Mouse (Mus musculus) olfactory bulb, adult 2 months (tissue): ENCODE data around the gene Pdcd4. TPM values are rescaled to one million over a fixed set of nuclear protein-coding genes. Genes with fewer than 3 reads are reported as not detected.
"Not testable (repeated sequence)": the region's sequence is repeated elsewhere in the genome, so short reads cannot be mapped to it uniquely, and the experiment has no call there.

Experiments
- H3K27ac ChIP-seq: fragments of 200-500 bp; 2 replicates; pipeline ENCODE4 v1.5.1; 2012; ENCODE audit warnings: low read depth, low read length; ENCODE audit not compliant: insufficient read depth
- H3K4me1 ChIP-seq: fragments of 200-500 bp; 2 replicates; pipeline ENCODE4 v1.6.1; 2012; ENCODE audit warnings: low read length; ENCODE audit not compliant: control insufficient read depth, insufficient read depth
- H3K4me3 ChIP-seq: fragments of 200-500 bp; 2 replicates; pipeline ENCODE4 v1.5.1; 2012; ENCODE audit warnings: mild to moderate bottlenecking, low read depth, low read length, moderate library complexity; ENCODE audit not compliant: insufficient read depth
- CTCF ChIP-seq: fragments of 200-500 bp; IDR thresholded peaks from 2 replicates; pipeline ENCODE4 v1.5.1; 2012; ENCODE audit warnings: low read depth, mild to moderate bottlenecking, low read length, moderate library complexity; ENCODE audit not compliant: insufficient read depth
- POLR2A ChIP-seq: fragments of 200-500 bp; IDR thresholded peaks from 2 replicates; pipeline ENCODE4 v1.6.1; 2012; ENCODE audit warnings: mild to moderate bottlenecking, low read depth, low read length, moderate library complexity; ENCODE audit not compliant: insufficient read depth
- WGBS: fragments of 180-500 bp; shearing (Covaris S2); methylation state at CpG from one replicate; pipeline ENCODE4 v1.1.7; 2018; 5-methylcytosine and 5-hydroxymethylcytosine counted together
- polyA plus RNA-seq: library from polyadenylated mRNA; stranded (reverse); fragments of >200 nt; gene quantifications from 2 replicates; pipeline ENCODE4 v1.2.4, GENCODE M21; 2012; ENCODE audit warnings: low replicate concordance; ENCODE audit not compliant: missing spikeins, insufficient read depth, insufficient read length

Pdcd4 gene
- polyA plus RNA-seq, 1 experiment: not detected

DNA sequence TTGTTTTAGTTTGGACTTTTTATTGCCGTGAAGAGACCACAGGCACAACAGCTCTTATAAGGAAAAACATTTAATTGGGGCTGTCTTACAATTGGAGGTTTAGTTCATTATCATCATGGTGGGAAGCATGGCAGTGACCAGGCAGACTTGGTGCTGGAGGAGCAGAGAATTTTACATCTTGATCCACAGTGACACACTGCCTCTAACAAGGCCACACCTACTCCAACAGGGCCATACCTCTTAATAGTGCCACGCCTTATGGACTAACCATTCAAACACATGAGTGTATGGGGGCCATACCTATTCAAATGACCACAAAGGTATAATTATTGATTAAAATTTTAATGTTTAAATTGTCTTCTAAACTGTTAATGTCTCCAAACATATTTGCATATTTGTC, 65.5 kb downstream of the Pdcd4 start:
- TF ChIP-seq POLR2A (no peak), CTCF (no peak)
- Histone ChIP-seq H3K27ac (no peak overlapping the region), H3K4me3 (no peak overlapping the region), H3K4me1 (no peaks in the 10 kb centered on the region)
- WGBS: 88% methylated on average over 2 of the region's 2 CpGs

DNA sequence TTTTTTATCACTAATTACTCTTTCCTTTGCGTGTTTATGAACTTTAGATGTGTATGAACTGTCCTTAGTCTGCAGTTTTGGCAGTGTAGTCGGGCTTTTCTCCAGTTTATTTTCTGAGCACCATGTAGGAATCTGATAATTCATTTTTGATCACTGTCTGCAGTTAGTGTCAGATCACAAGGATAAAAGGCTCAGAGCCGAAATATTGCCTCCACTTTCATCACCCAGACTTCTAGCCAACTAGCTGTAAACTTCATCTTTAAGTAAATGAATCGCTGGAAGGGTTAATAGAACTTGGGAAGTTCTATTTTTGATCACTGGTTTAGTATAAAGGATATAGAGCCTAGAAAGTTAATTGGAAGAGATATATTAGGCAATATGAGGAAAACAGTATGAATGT, 70.5 kb downstream of the Pdcd4 start:
- no peaks in the 10 kb centered on the region for H3K4me1 ChIP-seq
- TF ChIP-seq CTCF (no peak), POLR2A (no peak)
- WGBS: 92% methylated on average over 4 of the region's 4 CpGs
- no peak overlapping the region for H3K27ac ChIP-seq
- H3K4me3 ChIP-seq: no peak overlapping the region

DNA sequence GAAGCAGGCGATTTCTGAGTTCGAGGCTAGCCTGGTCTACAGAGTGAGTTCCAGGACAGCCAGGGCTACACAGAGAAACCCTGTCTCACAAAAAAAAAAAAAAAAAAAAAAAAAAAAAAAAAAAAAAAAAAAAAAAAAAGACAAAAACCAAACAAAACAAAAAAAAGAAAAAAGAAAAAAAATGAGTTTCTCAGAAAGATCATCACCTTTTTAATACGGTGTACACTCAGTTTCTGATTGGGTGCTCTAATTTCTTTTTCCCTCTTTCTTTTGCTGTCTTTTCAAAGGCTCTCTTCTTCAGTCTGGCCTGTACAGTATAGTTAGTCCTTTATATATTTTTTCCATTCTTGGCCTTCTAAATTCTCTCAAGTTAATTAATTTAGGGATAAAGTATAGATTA, 72.3 kb downstream of the Pdcd4 start:
- WGBS: 96% methylated on average over 3 of the region's 3 CpGs

DNA sequence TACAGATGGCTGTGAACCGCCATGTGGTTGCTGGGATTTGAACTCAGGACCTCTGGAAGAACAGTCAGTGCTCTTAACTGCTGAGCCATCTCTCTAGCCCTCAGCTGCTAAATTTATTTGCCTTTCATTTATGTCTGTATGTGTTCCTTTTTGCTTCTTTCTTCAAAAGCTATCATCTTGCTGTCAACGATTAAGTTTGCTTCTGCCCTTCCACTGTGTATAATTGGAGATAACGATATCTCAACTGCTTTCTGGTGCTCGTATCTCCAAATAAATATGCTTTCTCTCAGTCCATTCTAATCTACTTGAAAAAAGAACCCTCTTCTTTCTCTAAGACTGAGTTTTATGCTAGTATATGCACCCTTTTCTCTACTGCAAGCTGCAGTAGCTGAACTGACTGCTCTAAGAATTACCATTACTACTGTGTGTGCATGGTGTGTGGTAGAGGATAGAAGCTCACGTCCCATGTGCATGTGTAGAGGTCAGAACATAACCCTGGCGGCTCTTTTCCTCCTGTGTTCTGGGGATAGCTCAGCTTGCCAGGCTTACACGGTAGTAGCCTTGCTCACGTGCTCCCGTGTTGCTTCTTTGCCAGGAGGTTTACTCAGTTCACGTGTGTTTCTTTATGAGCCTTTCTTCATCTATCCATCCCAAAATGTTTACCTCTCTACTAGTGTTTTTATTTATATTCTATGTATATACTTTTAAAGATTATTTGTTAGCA, 73.0 kb downstream of the Pdcd4 start:
- Histone ChIP-seq H3K27ac (no peak overlapping the region), H3K4me1 (no peaks in the 10 kb centered on the region), H3K4me3 (no peak overlapping the region)
- 81% methylated on average over 10 of the region's 10 CpGs for WGBS
- no peak for TF ChIP-seq CTCF
- TF ChIP-seq POLR2A: no peak

More for the DNA sequence above, 72.3 kb downstream of the Pdcd4 start:
- not testable (repeated sequence) for H3K4me3 ChIP-seq, H3K27ac ChIP-seq, H3K4me1 ChIP-seq

DNA sequence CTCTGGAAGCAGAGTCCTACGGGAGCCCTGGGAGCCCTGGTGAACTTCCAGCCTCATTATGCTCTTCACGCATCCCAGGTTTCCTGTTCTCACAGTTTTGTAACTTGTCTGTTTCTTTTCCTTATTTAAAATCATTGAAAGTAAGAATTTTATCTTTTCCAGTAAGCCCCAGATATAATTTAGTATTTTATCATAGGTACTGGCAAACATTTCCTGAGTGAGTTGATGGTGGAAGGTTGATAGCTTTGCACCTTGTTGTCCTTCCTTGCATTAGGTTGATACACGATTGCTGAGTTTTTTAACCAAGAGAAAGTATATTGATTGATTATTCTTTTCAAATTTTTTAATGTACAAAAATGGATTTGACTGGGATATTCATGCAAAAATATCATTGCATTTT, 77.2 kb downstream of the Pdcd4 start:
- H3K27ac ChIP-seq: no peak overlapping the region
- no peaks in the 10 kb centered on the region for H3K4me1 ChIP-seq
- no peak overlapping the region for H3K4me3 ChIP-seq
- WGBS: 89% methylated on average over 3 of the region's 3 CpGs
- TF ChIP-seq CTCF (no peak), POLR2A (no peak)

DNA sequence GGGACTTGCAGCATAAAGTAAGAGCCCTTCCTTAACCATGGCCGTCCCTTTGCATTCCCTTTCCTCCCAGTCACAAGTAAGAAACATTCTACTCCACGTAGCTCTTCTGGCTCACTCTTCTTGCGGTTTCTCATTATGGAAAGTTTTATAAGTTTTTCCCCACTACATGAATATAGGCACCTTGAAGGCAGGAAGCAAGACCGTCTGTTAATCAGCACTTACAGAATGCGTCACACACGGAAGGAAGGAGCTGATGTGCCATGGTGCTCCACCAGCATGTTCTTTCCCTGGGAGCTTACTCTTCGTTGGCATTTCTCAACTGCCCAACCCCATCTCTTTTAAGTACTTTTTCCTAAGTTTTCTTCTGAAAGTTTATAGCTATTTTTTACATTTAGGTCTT, 79.9 kb downstream of the Pdcd4 start:
- 85% methylated on average over 7 of the region's 7 CpGs for WGBS
- Histone ChIP-seq H3K4me1 (no peaks in the 10 kb centered on the region), H3K27ac (no peak overlapping the region), H3K4me3 (no peak overlapping the region)
- TF ChIP-seq POLR2A (no peak), CTCF (no peak)

DNA sequence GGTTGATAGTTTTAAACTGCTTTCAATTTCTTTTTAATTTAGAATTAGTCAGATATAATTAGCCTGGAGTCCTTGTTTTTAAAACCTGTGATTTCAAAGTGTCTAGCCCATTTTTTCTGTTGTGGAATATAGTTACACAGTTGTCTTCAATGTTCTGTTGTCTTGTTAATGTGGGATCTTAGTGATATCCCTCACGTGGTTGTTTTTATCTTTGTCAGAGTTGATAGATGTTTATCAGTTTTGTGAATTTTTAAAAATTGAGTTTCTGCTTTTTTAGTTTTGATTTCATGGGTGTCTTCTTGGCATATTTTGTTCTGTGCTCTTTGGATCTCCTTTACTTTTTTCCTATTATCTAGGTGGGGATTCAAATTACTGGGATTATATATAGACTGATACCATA, 81.6 kb downstream of the Pdcd4 start:
- TF ChIP-seq CTCF (no peak), POLR2A (no peak)
- WGBS: 76% methylated on average over 1 of the region's 1 CpGs
- no peak overlapping the region for H3K4me3 ChIP-seq
- no peaks in the 10 kb centered on the region for H3K4me1 ChIP-seq
- no peak overlapping the region for H3K27ac ChIP-seq

Other genes with a start within 250 kb of the Pdcd4 start
- not detected in 2 replicates for gene Rbm20, start 214.9 kb upstream of the Pdcd4 start, polyA plus RNA-seq
- not detected in 2 replicates for gene Shoc2, start 52.1 kb downstream of the Pdcd4 start, polyA plus RNA-seq
- gene Bbip1, start 52.4 kb downstream of the Pdcd4 start, polyA plus RNA-seq: not detected in 2 replicates
- gene Adra2a, start 151.9 kb downstream of the Pdcd4 start, polyA plus RNA-seq: not detected in 2 replicates